Mouse (Mus musculus) right cerebral cortex, postnatal 14 days (tissue): Measurements from ENCODE around the gene Cbarp.
A peak's percentile ranks its signal among the peaks of the same experiment; 100 is the strongest.

Experiments used
- DNase-seq: peaks from one replicate; pipeline ENCODE4 v3.0.0; 2022

Gene Cbarp

GRCm38 (mm10) chr10:80156002-80156751, 15.5 kb upstream of the Cbarp start:
- DNase-seq = no peak

DNA sequence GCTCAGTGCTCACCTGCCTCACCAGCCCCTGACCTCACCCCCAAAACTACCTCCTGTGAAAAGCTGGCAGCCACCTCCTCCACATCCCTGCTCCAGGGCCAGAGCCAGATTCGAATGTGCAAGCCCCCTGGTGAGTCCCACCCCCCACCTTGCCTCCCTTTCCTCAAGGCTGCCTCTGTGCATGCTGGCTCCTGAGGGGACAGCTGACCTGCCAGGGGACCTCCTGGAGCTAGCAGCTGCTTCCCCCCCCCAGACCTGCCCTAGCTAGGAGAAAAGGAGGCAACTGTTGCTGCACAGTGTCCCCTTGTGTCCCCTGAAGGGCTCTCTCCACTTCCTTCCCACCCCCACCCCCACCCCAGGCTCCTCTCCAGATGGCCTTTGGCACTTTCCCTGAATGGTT, 14.6 kb upstream of the Cbarp start:
- DNase-seq = no peak

DNA sequence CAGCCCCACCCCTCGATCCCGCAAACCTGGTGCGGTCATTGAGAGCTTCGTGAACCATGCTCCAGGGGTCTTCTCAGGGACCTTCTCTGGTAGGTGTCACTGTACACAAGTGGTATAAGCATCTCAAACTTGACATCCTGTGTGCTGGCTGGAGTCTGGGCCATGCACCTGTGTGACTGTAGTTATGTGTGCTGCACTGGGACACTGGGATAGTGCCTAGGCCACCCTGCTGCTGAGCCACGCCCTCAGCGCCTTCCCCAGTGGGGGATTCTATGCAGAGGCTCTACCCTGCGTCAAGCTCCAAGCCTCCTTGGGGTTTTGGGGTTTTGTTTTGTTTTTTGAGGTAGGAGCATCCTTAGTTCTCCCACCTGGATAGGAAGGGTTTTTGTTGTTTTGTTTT, 13.7 kb upstream of the Cbarp start:
- DNase-seq = no peak

GRCm38 (mm10) chr10:80153713-80154112, 13.1 kb upstream of the Cbarp start:
- DNase-seq = no peak

DNA sequence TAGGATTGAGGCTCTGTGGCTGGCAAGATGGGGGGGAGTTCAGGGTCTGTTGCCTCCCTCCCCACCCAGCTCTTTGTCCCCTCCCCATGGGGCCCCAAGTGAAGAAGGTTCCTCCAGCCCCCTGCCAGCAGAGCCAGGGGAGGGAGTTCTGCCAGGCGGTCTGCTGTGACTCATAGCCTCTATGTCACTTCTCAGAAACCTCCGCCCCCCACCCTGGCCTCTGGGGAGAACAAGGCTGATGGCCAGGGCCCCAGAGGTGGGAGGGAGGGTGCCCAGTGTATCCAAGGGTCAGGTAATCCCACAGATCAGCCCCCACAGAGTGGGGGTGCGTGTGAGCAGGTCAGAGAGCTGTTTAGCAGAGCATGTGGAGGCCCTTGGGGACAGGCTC, 12.2 kb upstream of the Cbarp start:
- DNase-seq = no peak

DNA sequence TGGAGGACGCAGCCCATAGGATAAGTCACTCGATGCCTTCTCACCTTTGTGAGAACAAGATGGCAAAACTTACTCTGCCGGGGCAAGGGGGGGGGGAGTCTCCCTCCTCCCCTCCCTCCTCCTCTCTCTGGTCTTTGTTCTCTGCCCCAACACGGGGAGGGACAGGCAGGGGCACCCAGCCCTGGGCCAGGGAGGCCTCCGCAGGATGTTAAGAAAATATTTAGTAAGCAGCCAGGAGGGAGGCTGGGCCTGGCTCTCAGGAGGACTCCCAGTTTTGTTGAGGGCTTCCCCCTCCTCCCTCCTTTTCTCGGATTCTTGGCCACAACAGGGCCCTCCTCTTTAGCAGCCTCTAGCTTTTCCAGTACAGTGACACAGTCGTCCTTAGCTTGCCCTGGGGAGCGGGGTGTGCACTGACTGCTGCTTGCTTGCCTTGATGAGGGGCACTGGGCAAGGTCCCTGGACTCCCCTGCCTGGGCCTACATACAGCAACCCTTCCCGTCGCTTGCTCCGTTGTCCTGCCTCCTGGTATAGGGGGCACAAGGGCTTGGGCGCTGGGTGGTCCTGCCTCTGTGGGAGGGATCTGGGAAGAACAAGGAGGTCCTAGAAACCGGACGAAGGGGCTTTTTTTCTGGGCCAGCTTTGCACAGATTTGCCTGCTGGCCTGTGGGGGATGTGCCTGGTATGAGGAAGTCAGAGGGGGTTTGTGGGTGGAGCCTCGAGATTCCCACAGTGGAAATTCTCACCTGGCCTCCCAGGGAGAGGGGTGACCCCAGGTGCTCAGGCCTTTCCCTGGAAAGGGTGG, 11.6 kb upstream of the Cbarp start:
- DNase-seq = no peak

DNA sequence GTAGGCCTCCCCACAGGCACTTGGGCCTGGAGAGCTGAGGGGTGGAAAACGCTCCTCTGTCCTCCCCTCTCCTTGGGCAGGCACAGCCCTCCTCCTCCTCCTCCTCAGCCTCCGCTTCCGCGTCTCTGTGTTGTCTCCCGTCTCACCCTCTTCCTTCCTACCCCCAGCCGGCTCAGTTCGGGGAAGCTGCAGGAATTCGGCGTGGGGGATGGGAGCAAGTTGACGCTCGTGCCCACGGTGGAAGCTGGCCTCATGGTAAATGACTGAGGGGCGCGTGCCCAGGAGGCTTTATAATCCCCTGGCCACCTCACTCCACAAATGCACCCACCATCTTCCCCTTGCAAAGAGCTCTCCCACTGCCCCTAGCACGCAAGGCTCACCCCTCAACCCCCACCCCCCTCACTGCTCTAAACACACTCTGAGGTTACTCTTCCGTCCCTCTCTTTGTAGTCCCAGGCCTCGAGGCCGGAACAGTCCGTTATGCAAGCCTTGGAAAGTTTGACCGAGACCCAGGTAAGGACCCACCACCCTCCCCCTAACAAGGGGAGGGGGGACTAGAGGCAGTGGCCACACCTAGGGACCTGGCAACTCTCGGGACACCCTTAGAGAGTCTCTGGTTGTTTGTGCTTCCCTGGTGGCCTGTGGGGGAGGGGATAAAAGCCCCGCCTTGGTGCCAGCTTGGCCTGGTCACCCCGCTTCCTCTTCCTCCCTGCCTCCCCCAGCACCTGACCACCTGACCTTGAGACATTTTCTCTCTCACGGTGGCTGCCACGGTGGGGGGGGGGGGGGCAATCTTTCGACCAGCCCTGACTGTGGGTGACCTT, 10.8 kb upstream of the Cbarp start:
- DNase-seq = peak; percentile 80

- DNase-seq = peak; percentile 72
Observed at GRCm38 (mm10) chr10:80150226-80151210, 9.9 kb upstream of the Cbarp start.

DNA sequence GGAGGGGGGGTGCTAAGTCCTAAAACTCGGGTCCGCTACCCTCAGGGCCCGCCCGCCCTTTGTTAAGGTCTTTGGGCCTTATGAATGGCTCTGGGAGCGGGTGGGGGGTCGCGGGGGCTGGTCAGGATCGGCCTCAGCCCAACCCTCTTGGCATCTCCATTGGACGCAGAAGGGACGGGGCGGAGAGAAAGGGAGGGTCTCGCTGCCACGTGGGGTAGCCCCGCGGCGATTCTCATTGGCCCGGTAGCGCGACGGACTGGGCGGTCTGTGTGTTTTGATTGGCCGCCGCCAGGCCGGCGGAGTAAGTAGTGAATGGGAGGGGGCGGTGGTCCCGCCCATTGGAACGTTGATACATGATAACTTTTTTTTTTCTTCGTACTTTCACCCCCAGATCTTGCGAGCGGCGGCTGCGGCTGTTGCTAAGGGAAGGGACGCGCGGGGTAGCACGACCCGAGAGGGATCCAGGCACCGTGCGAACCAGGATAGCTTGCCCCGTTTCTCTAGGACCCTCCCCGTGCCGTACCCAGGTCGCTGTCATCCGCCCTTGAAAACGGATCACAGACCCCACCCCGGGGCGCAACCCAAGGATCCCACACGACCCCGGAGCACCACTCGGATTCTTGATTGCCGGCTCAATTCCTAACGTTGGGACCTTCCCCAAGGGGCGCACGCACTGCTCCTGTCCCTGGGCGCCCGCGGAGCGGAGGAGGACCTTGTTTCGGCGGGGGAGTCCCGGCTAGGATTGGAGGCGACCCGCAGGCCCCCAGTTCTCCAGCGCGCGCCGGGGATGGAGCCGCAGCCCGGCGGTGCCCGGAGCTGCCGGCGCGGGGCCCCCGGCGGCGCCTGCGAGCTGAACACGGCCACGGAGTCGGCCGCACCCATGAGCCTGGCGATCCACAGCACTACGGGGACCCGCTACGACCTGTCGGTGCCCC, 8.9 kb upstream of the Cbarp start:
- peak; percentile 97 for DNase-seq

GRCm38 (mm10) chr10:80148610-80149290, 8.1 kb upstream of the Cbarp start:
- DNase-seq = peak; percentile 95

GRCm38 (mm10) chr10:80147719-80148601, 7.3 kb upstream of the Cbarp start, which contains the start of gene Midn:
TSS of gene Midn (plus strand) at chr10:80148272.
- peak; percentile 73 for DNase-seq

DNA sequence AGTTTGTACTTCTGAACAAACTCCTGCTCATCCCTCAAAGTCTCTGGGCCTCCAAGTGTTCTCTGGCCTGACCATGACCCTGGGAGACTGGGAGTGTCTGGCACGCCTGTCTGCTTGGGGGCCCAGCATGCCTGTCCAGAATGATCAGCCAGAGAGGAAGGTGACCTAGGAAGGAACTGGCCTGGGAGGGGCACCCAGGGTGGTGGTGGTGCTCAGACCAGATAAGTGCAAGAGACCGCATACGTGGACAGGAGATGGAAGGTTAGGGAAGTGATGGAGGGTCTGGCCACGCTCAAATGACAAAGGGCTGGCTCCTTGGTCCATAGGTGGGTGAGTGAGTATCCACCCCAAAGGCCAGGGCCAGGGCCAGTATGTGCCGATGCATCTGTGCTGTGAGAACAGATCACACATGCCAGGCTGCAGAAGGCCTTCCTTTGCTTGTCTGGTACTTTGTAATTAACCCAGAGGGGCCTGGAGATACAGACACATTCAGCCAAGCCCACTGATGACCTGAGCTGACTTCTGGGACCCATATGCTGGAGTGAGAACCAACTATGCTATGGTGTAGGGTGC, 6.6 kb upstream of the Cbarp start:
- peak; percentile 24 for DNase-seq

- peak; percentile 30 for DNase-seq
Observed at GRCm38 (mm10) chr10:80146568-80147011, 6.0 kb upstream of the Cbarp start.

- peak; percentile 37 for DNase-seq
Observed at GRCm38 (mm10) chr10:80145896-80146295, 5.3 kb upstream of the Cbarp start.

GRCm38 (mm10) chr10:80144864-80145838, 4.5 kb upstream of the Cbarp start:
- DNase-seq = peak; percentile 80

GRCm38 (mm10) chr10:80144159-80144558, 3.5 kb upstream of the Cbarp start:
- DNase-seq = no peak

DNA sequence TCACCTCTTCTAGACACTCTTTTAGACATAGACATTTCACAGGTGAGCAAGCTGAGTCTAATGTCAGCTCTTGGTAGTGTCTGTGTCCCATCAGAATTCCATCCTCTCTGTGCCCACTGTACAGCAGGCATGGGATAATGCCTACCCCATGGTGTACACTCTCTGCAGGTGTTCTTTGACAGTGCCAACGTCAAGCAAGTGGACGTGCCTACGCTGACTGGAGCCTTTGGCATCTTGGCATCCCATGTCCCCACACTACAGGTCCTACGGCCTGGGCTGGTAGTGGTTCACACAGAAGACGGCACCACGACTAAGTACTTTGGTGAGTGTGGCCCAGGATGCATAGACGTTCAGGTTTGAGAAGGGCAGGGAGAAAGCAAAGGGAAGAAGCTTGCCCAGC, 3.0 kb upstream of the Cbarp start:
- no peak for DNase-seq
